Mouse (Mus musculus): ENCODE data around the gene Ube2n. TPM values are rescaled to one million over a fixed set of nuclear protein-coding genes. Genes with fewer than 3 reads are reported as not detected.
A peak's percentile ranks its signal among the peaks of the same experiment; 100 is the strongest.

Gene Ube2n
- polyA plus RNA-seq (2015; fragmentation: Nextera tagmentation; extraction: Ambion mirVana), result 365 and 371 TPM in 2 replicates

DNA sequence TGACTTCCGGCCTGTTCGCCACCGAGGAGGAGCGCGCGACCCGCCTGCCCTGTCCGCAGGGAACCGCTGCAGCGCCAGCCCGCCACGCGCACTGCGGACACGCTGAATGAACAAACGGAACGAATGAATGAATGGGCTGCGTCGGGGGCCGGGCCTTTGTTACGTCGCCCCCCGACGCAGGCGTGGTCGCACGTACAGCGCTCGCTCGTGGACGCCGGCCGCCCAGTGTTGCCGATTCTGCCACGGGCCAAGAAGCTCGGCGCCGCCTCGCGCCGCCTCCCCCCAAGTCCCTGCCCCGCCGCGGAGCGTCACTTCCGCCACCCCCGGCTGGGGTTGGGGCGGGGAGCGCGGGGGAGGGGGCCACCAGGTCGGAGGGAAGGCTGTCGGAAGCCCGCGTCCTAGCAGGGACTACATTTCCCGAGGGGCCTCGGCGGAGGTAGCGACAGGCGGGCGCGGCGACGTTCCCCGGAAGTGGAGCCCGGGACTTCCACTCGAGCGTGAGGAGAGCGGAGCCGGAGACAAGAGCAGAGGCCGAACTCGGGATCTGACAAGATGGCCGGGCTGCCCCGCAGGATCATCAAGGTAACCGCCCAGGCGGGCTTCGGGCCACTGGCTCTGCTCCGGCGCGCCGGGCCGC, at the start of gene Ube2n:
Gene Ube2n, plus strand, starts transcription at position 490 of the 637 bp plus-strand sequence.
- no peaks in the 10 kb centered on the region for H3K27me3 ChIP-seq
- ATAC-seq (ENCODE audit: low FRiP score, low read depth), result peak; percentile 97
- peak within 1 kb of the TSS; percentile 91 for H3K4me3 ChIP-seq
- peaks cover 29% of the 10 kb centered on the region for H3K4me1 ChIP-seq (replicated peaks)
- H3K9ac ChIP-seq, result peak within 1 kb of the TSS; percentile 91
- WGBS, result under 1% methylated on average over 78 of the region's 81 CpGs
- peak within 1 kb of the TSS; percentile 75 for H3K4me2 ChIP-seq
- H3K27ac ChIP-seq (replicated peaks), result peak within 1 kb of the TSS; percentile 94
- H3K9me3 ChIP-seq, result no peaks in the 10 kb centered on the region
- no peaks in the 10 kb centered on the region for H3K36me3 ChIP-seq

DNA sequence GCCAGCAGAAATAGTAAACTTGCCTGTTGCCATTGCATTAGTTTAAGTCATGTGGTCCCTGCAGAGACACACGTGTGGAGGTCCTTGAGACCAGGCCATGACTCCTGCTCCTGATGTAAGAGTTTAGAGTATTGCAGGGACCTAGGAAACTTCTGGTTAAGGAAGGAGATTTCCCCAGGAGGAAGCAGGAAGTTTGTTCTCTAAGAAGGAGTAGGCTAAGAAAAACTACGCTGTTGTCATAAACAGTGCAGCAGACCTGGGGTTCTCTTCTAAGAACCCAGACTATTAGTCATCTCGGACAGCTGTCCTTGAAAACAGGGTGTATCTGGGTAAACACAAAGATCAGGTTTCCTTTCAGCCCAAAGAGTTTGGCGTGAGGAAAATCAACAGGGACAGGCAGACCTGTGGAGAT, 49.5 kb upstream of the Ube2n start:
- 71% methylated on average over 4 of the region's 4 CpGs for WGBS
- Histone ChIP-seq H3K9me3 (no peaks in the 10 kb centered on the region), H3K4me1 (replicated peaks) (no peaks in the 10 kb centered on the region; the same call in 1 of the 2 replicates), H3K27me3 (no peaks in the 10 kb centered on the region), H3K4me3 (no peak overlapping the region), H3K36me3 (no peaks in the 10 kb centered on the region), H3K4me2 (no peak overlapping the region), H3K27ac (replicated peaks) (no peak overlapping the region), H3K9ac (no peak overlapping the region)
- ATAC-seq (ENCODE audit: low FRiP score, low read depth), result no peak

- no peak overlapping the region for H3K9ac ChIP-seq
- 57% methylated on average over 4 of the region's 4 CpGs for WGBS
- no peak for ATAC-seq (ENCODE audit: low FRiP score, low read depth)
- no peaks in the 10 kb centered on the region for H3K9me3 ChIP-seq
- H3K27ac ChIP-seq (replicated peaks), result no peak overlapping the region
- no peak overlapping the region for H3K4me3 ChIP-seq
- no peaks in the 10 kb centered on the region for H3K4me1 ChIP-seq (replicated peaks)
- H3K36me3 ChIP-seq, result no peaks in the 10 kb centered on the region
- no peak overlapping the region for H3K4me2 ChIP-seq
- no peaks in the 10 kb centered on the region for H3K27me3 ChIP-seq
Observed at GRCm38 (mm10) chr10:95468894-95469293, 46.1 kb upstream of the Ube2n start.

DNA sequence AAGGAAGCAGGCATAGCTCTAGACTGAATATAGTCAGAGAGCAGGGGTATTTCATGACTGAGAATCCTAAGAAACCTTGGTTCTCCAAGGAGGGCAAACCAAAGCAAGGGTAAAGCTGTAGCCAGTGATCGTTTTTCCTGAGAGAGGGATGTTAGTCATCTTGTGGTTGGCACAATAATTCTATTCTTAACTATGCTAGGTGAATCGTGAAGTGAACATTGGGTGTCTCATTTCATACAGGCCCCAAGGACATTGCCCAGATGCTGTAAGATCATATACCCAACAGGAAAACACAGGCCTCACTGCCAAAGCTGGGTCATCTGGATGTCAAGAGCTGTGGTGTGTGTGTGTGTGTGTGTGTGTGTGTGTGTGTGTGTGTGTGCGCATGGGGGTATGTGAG, 43.8 kb upstream of the Ube2n start:
- no peaks in the 10 kb centered on the region for H3K27me3 ChIP-seq
- H3K4me2 ChIP-seq, result no peak overlapping the region
- no peaks in the 10 kb centered on the region for H3K36me3 ChIP-seq
- 89% methylated on average over 3 of the region's 3 CpGs for WGBS
- H3K9me3 ChIP-seq, result no peaks in the 10 kb centered on the region
- no peak for ATAC-seq (ENCODE audit: low FRiP score, low read depth)
- H3K4me3 ChIP-seq, result no peak overlapping the region
- no peak overlapping the region for H3K27ac ChIP-seq (replicated peaks)
- H3K4me1 ChIP-seq (replicated peaks), result no peaks in the 10 kb centered on the region
- H3K9ac ChIP-seq, result no peak overlapping the region

DNA sequence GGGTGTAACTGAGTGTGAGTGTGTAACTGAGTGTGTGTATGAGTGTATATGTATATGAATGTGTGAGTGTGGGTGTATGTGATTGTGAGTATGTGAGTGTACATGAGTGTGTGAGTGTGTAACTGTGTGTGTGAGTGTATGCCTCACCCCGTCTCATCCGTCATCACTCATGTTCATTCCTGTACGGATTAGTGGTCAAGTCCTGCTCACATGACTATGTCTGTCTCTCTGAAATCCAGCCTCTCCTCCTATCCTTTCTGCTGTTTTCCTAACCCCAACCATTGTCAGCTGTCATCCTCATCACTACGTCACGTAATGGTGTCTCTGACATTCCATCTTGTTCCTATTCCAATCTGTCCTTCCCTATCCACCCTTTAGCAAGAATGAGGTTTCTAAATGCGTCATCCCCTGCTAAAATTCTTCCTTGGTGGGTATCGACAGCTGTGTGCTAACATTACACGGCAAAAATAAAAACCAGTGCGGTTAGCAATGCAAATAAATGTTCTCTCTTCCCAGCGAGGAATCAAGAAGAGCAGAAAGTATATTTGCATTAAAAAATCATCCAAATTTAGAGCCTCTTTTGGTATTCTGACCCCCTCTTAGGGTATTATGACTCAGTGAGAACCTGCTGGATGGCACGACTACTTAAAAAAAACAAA, 42.9 kb upstream of the Ube2n start:
- 82% methylated on average over 11 of the region's 11 CpGs for WGBS
- H3K27me3 ChIP-seq, result no peaks in the 10 kb centered on the region
- H3K36me3 ChIP-seq, result no peaks in the 10 kb centered on the region
- no peaks in the 10 kb centered on the region for H3K4me1 ChIP-seq (replicated peaks)
- no peak overlapping the region for H3K4me3 ChIP-seq
- no peaks in the 10 kb centered on the region for H3K9me3 ChIP-seq
- H3K4me2 ChIP-seq, result no peak overlapping the region
- ATAC-seq (ENCODE audit: low FRiP score, low read depth), result no peak
- H3K9ac ChIP-seq, result no peak overlapping the region
- no peak overlapping the region for H3K27ac ChIP-seq (replicated peaks)

DNA sequence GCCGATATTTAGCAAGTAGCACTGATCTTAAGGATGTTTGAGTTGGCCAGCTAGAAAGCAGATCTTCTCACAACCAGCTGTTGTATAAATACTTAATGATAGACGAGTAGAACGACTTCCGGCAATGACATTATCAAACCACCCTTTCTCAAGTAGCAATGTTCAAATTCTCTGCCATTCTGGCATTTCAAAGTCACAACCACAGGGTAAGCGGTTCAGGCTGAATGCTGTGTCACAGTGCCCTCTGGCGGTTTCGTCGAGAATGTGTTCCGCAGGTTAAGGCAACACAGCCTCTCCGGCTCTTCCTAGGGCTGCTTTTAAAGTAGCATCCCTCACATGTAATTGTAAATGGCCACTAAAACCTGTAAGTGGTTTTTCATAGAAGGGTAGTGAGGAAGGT, 39.0 kb upstream of the Ube2n start:
- H3K4me1 ChIP-seq (replicated peaks), result no peaks in the 10 kb centered on the region
- ATAC-seq (ENCODE audit: low FRiP score, low read depth), result peak; percentile 80
- 10% methylated on average over 10 of the region's 10 CpGs for WGBS
- H3K4me2 ChIP-seq, result no peak overlapping the region
- no peaks in the 10 kb centered on the region for H3K27me3 ChIP-seq
- H3K27ac ChIP-seq (replicated peaks), result no peak overlapping the region
- no peak overlapping the region for H3K9ac ChIP-seq
- no peaks in the 10 kb centered on the region for H3K9me3 ChIP-seq
- H3K4me3 ChIP-seq, result no peak overlapping the region
- 0 out of 2 replicates have a peak, but pooled peaks cover 9% of the 10 kb centered on the region for H3K36me3 ChIP-seq

DNA sequence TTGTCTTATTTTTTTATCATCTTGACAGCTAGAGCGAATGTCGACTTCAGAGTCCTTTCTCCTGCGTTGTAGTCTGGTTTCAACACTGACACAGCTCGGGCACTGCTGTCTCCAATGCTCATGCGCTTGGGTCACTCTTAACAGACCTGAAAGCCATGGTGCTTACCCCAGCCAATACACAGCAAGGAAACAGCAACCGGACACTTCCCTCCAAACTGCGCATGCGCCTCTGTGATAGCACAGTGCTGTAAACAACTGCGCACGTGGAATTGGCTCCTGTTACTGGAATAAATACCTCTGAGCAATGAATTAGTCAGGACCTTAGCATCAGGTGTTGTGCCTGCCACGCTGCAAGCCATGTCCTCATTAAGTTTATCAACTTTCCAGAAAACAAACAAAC, 37.4 kb upstream of the Ube2n start:
- Histone ChIP-seq H3K4me1 (replicated peaks) (no peaks in the 10 kb centered on the region), H3K4me2 (no peak overlapping the region), H3K27me3 (no peaks in the 10 kb centered on the region), H3K36me3 (0 out of 2 replicates have a peak, but pooled peaks cover 17% of the 10 kb centered on the region), H3K9me3 (no peaks in the 10 kb centered on the region), H3K4me3 (no peak overlapping the region), H3K27ac (replicated peaks) (no peak overlapping the region), H3K9ac (no peak overlapping the region)
- 83% methylated on average over 11 of the region's 11 CpGs for WGBS
- no peak for ATAC-seq (ENCODE audit: low FRiP score, low read depth)

DNA sequence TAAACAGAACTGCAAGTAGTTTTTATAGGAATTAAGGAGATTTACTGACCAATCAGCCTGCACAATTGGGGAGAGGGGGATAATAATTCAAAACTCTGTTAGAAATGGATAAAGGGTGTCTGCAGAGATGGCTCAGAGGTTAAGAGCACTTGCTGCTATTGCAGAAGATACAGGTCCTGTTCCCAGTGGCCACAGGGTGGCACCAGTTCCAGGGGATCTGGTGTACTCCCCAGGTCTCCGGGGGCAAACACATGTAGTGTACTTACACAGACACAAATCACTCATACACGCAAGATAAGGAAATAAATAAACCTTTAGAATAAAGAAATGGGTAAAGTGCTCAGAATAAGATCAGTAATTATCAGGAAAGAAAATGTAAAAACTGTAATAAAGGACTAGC, 25.3 kb upstream of the Ube2n start:
- H3K4me1 ChIP-seq (replicated peaks), result no peaks in the 10 kb centered on the region
- H3K9me3 ChIP-seq, result no peaks in the 10 kb centered on the region
- no peak overlapping the region for H3K9ac ChIP-seq
- no peak overlapping the region for H3K4me3 ChIP-seq
- no peak overlapping the region for H3K27ac ChIP-seq (replicated peaks)
- 84% methylated on average over 2 of the region's 2 CpGs for WGBS
- peaks cover 81% of the 10 kb centered on the region for H3K36me3 ChIP-seq
- no peak for ATAC-seq (ENCODE audit: low FRiP score, low read depth)
- H3K4me2 ChIP-seq, result no peak overlapping the region
- no peaks in the 10 kb centered on the region for H3K27me3 ChIP-seq

DNA sequence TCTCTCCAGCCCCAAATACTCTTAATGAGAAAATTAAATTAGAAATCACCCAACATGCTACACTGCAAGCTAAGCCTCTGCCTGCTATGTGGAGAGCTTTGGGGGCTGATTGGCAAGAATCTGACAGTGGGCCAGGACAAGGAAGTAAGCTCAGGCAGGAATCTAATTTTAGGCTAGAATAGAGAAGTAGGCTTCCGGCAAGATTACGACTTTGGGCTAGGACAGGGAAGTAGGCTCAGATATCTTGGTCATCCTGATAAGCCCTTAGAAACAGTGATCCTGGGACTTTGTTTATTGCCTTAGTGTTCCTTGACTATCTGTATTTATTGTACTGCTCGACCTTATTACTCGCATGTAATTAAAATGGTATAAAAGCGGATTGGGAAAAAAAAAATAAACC, 20.7 kb upstream of the Ube2n start:
- no peak overlapping the region for H3K4me3 ChIP-seq
- WGBS, result 96% methylated on average over 5 of the region's 5 CpGs
- H3K9ac ChIP-seq, result no peak overlapping the region
- ATAC-seq (ENCODE audit: low FRiP score, low read depth), result no peak
- no peak overlapping the region for H3K27ac ChIP-seq (replicated peaks)
- no peaks in the 10 kb centered on the region for H3K9me3 ChIP-seq
- H3K4me1 ChIP-seq (replicated peaks), result no peaks in the 10 kb centered on the region
- H3K4me2 ChIP-seq, result no peak overlapping the region
- H3K27me3 ChIP-seq, result no peaks in the 10 kb centered on the region
- peaks cover 55% of the 10 kb centered on the region for H3K36me3 ChIP-seq

DNA sequence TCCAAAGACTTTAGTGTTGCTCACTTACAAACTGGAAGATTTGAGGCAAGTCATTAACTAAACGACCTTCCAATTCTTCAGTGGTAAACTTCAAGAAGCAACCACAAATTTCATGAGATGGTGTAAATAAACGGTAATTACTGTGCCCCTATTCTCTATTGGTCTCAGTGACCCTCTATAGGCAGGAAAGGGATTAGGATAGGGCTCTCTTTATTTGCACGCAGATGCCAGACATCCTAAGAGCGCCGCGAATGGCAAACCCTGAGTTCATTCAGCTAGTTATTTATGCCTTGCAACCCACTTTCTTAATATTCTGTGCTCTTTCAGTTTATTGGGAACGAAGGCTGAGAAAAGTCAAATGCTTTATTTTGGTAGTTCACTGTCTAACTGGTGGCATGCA, 13.9 kb upstream of the Ube2n start:
- no peaks in the 10 kb centered on the region for H3K36me3 ChIP-seq
- H3K27me3 ChIP-seq, result no peaks in the 10 kb centered on the region
- H3K27ac ChIP-seq (replicated peaks), result peak overlapping the region; percentile 89
- H3K9ac ChIP-seq, result peak overlapping the region; percentile 86
- no peak for ATAC-seq (ENCODE audit: low FRiP score, low read depth)
- 3% methylated on average over 7 of the region's 7 CpGs for WGBS
- peak overlapping the region; percentile 77 for H3K4me3 ChIP-seq
- peak overlapping the region; percentile 63 for H3K4me2 ChIP-seq
- H3K4me1 ChIP-seq (replicated peaks), result peaks cover 10% of the 10 kb centered on the region
- no peaks in the 10 kb centered on the region for H3K9me3 ChIP-seq

DNA sequence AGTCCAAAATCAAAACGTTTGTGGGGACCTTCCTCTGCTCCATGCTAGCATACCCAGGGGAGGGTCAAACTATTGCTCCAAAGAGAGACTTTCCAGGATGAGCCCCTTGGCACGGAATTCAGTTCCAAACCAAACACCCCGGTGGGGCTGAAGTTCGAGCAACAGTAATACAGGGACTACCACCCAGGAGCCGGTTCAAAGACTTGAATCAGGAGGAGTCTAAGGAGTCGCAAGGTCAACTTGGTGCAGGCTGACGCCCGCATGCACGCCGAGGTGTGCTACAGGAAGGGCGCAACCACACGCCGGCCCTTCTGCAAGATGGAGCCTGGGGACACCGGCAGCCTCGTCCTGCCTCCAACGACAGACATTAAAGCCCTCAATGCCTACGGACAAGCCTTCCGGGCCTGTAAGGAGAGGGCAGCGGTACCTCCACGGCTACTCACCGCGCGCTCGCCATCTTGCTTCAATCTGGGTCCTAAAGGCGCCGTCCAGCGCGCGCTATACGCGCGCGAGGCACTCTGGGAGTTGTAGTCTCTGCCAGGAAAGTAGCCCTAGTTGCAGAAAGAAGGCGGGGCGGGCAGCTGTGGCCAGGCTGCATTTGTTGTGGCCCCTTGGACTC, 13.4 kb upstream of the Ube2n start, which contains the start of gene Mrpl42:
Gene Mrpl42, minus strand, starts transcription at position 478 of the 619 bp plus-strand sequence.
- H3K36me3 ChIP-seq, result no peaks in the 10 kb centered on the region
- peaks cover 10% of the 10 kb centered on the region for H3K4me1 ChIP-seq (replicated peaks)
- H3K9me3 ChIP-seq, result no peaks in the 10 kb centered on the region
- no peaks in the 10 kb centered on the region for H3K27me3 ChIP-seq
- H3K4me2 ChIP-seq, result peak within 1 kb of the TSS; percentile 63
- H3K27ac ChIP-seq (replicated peaks), result peak within 1 kb of the TSS; percentile 89
- H3K9ac ChIP-seq, result peak within 1 kb of the TSS; percentile 86
- peak; percentile 97 for ATAC-seq (ENCODE audit: low FRiP score, low read depth)
- H3K4me3 ChIP-seq, result peak within 1 kb of the TSS; percentile 77
- WGBS, result under 1% methylated on average over 35 of the region's 35 CpGs

Data from hindbrain, embryonic 15.5 days (tissue).